Mouse (Mus musculus) right cerebral cortex, postnatal 25 days (tissue): ENCODE results near the gene Haghl.
"Not testable (repeated sequence)": the region's sequence is repeated elsewhere in the genome, so short reads cannot be mapped to it uniquely, and the experiment has no call there.

Source experiments
- DNase-seq: peaks from one replicate; pipeline ENCODE4 v3.0.0; 2022

Haghl gene

DNA sequence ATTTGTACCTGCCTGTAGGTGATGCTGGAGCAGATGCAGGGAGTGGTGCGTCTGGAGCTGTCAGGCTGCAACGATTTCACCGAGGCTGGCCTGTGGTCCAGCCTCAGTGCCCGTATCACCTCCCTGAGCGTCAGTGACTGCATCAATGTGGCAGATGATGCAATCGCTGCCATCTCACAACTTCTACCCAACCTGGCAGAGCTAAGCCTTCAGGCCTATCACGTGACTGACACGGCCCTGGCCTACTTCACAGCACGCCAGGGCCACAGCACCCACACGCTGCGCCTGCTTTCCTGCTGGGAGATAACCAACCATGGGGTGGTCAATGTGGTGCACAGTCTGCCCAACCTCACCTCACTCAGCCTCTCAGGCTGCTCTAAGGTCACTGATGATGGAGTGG is 32.2 kb upstream of the Haghl start:
- no peak for DNase-seq

- DNase-seq: peak; percentile 88
These were observed 28.0 kb upstream of the Haghl start for GRCm38 (mm10) chr17:25813471-25813870.

DNA sequence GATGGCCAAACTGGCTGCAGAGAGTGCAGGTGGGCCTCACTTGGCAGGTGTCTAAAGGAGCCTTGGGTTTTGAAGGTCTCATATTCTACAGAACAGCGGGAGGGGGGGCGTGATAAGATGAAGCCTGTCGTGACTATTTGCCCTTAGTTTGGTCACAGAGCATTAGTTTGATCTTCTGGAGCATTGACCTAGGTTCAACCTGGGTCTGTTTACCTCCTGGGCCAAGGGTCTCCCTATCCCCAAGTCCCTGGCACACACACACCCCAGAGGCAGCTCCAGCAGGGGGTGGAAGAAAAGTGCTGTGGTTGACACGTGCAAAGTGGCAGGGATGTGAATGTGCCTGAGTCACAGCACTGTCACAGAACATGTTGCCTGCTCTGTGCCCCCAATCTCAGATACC is 25.4 kb upstream of the Haghl start:
- DNase-seq: no peak

DNA sequence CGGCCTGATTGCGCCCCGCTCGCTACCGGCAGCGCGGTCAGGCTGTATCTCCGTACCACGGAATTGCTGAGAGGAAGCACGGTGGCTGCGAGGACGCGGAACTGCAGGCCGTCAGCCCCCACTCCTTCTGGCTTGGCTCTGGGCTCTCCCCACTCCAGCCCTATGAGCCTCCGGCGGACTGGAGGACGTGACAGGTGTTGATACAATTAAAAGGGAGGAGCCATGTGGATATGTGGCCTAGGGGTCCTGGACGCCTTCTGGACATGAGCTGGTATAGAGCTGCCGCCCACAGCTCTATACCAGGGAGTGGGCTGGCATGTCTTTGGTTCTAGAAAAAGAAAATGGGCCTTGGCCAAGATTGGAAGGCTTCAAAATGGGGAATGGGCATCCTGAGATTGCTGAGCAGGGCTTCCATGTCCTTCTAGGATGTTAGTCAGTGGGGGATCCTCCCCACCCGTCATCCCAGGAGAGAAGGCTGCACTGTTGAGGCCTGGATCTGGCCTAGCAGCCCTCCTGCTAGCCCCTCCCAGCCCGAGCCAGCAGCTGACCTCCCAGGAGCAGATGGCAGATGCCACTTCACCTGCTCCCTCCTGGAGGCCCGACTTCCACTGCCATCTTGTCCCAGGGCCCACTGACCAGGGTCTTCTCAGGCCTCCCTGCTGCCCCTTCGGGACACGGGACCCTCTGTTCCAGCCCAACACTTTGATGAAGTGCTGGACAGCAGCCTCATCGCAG is 24.3 kb upstream of the Haghl start:
- DNase-seq: peak; percentile 64

- peak; percentile 94 for DNase-seq
These were observed 23.5 kb upstream of the Haghl start, which contains the start of gene Fbxl16 for GRCm38 (mm10) chr17:25808789-25809605. Gene Fbxl16, plus strand, starts transcription at chr17:25809085.

DNA sequence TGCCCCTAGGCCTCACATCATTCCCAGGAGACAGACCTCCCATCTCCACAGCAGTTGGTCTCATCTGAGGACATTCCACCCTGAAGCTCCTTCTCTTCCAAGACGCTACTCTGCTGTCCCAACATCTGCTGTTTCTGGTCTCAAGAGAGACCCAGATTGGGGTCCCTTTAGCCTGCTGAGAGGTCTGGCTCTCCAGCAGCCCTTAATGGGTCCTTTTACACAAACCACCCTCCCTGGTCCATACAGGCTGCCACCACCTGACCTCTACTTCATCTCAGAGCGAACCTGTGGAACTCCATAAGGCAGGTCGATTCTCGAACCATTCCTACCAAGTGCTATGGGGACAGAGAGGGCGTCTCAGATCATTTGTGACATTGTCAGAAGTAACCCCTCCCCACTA is 22.6 kb upstream of the Haghl start:
- no peak for DNase-seq

DNA sequence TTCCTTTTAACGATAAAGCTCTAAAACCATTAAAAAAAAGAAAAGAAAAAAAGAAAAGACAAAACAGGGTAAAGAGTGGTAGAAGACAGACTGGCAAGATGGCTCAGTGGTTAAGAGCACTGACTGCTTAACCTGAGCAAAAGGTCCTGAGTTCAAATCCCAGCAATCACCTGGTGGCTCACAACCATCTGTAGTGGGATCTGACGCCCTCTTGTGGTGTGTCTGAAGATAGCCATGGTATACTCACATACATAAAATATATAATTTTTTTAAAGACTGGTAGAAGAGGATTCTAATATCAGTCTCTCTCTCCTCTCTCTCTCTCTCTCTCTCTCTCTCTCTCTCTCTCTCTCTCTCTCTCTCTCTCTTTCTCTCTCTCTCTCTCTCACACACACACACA is 22.0 kb upstream of the Haghl start:
- DNase-seq: not testable (repeated sequence)

DNA sequence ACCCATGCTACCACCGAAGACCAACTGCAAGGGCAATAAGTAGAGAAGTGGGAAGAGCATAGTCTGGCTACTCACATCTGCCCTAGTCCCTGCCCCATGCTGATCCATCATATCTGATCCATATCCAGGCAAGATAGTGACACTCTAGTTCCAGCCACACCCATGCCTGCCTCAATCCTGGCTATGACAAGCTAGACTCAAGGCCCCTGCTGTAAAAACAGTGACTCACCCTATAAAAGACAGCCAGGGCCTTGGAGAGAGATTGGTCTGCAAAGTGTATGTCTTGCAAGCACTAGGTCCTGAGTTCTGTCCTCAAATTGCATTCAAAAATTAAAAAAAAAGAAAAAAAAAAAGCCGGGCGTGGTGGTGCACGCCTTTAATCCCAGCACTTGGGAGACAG is 21.0 kb upstream of the Haghl start:
- no peak for DNase-seq

GRCm38 (mm10) chr17:25802825-25803517 is 17.5 kb upstream of the Haghl start:
- peak; percentile 85 for DNase-seq

GRCm38 (mm10) chr17:25801029-25801428 is 15.6 kb upstream of the Haghl start:
- DNase-seq: no peak

DNA sequence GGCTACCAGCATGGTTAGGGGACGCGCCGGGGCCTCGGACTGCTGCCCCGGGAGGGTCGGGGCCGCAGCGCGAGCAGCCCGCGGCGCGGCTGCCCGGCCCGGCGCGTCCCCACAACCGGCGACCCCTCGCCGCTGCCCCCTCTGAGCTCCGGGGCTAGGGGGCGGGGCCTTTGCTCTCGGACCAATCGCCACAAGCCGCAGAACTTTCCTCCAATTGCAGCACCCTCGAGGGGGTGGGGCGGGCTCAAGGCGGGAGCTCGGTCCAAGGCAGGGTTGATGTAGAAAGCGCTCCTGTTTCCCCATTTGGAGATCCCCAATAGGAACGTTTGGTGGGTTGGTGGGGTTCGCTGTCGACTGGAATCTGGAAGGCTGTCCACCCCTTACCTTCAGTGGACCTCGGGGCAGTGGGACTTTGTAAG is 11.5 kb upstream of the Haghl start, which contains the start of gene Metrn:
Metrn (minus strand) TSS at position 186 of the 419 bp plus-strand sequence.
- peak; percentile 77 for DNase-seq

DNA sequence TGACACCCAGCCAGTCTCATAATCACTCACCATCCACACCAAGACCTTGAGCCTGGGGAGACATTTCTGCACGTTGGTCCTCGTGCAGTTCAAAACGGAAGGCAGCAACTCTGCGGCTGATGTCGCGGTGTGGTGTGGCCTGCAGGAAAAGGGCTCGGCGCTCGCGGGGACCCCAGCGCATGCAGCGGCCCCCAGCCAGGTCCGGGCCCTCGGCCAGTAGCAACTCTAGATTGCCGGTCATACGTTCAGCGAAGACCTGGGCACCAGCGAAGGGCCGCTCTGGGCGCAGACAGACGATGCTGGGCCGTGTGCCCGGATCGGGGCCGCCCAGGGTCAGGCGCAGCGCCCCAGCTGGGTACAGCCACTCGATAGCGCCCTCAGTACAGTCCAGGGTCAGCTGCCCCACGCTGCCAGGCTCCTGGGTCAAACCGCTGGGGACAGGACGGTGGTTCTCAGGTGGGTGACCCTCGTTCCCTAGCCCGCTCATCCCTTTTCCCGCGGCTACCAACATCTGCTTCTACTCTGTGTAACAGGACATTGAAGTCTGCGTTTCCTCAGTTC is 10.8 kb upstream of the Haghl start:
- DNase-seq: no peak

DNA sequence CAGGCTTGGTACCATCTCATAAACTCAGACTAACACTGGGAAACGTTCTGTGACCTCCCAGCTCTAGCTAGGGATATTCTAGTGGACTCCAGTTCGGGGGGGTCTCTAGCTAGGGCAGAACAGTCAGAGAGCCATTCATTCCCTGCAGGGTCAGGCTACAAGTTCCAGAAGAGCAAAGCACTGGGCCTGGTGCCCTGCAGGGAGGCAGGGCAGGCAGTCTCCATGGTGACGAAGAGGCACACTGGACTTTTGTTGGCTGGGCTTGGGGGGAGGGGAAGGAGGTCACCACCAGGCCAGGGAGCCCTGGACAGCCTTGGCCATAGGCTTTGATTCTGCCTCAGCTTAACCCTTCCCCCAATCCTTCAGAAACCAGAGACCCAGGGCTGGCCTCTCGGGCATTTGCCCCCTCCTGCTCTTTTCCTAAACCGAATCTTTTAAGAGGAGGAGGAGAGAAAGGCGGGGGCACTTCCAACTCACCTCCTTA is 10.2 kb upstream of the Haghl start, which contains the start of gene AC134908.4:
AC134908.4 (minus strand) TSS at position 51 of the 484 bp plus-strand sequence.
- DNase-seq: peak; percentile 62

GRCm38 (mm10) chr17:25794998-25795397 is 9.5 kb upstream of the Haghl start:
- DNase-seq: no peak

GRCm38 (mm10) chr17:25794197-25794596 is 8.7 kb upstream of the Haghl start:
- no peak for DNase-seq

GRCm38 (mm10) chr17:25792615-25793014 is 7.1 kb upstream of the Haghl start, which contains the start of gene Fam173a:
Gene Fam173a, minus strand, starts transcription at chr17:25792901.
- DNase-seq: peak; percentile 63

- peak; percentile 82 for DNase-seq
These were observed 6.5 kb upstream of the Haghl start for GRCm38 (mm10) chr17:25791843-25792527.

- DNase-seq: no peak
These were observed 5.9 kb upstream of the Haghl start for GRCm38 (mm10) chr17:25791320-25791842.

DNA sequence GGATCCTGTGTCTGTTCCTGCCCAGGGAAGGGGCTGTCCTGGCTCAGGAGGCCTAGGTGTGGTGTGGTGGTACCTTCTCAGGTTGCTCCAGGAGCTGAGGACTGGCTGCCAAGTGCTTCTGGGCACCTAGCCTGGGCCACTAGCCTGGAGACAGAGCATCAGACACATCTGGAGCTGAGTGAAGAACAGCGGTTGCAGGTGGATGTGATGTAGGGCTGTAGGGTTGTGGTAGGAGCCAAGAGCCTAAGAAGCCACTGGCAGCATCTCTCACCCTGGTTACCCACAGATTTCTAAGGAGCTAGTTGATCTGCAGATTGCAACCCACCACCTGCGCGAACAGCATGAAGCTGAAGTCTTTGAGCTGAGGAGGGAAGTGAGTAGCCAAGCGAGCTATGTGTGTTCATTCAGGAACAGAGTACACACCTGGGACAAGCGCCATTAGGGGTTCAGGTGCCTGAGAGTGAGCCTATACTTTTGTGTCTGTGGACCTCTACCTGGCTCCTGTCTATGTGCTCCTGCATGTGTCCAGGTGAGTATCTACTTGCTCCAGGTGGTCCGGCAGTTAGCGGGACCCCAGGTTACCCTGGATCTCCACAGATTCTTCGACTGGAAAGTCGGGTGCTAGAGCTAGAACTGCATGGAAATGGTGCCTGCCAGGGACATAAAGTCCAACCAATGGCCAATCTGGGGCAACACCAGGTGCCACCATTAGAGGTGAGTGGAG is 1.5 kb upstream of the Haghl start:
- DNase-seq: no peak

GRCm38 (mm10) chr17:25786280-25786679 is 807 bp upstream of the Haghl start, which contains the start of gene Ccdc78:
Gene Ccdc78, plus strand, starts transcription at chr17:25786580.
- no peak for DNase-seq
